Mouse (Mus musculus): Measurements from ENCODE around the gene Ascl4. TPM values are rescaled to one million over a fixed set of nuclear protein-coding genes. Genes with fewer than 3 reads are reported as not detected.

Gene Ascl4
- total RNA-seq, 2 experiments from 2014 or later, result 0.15 TPM; not detected in 1

DNA sequence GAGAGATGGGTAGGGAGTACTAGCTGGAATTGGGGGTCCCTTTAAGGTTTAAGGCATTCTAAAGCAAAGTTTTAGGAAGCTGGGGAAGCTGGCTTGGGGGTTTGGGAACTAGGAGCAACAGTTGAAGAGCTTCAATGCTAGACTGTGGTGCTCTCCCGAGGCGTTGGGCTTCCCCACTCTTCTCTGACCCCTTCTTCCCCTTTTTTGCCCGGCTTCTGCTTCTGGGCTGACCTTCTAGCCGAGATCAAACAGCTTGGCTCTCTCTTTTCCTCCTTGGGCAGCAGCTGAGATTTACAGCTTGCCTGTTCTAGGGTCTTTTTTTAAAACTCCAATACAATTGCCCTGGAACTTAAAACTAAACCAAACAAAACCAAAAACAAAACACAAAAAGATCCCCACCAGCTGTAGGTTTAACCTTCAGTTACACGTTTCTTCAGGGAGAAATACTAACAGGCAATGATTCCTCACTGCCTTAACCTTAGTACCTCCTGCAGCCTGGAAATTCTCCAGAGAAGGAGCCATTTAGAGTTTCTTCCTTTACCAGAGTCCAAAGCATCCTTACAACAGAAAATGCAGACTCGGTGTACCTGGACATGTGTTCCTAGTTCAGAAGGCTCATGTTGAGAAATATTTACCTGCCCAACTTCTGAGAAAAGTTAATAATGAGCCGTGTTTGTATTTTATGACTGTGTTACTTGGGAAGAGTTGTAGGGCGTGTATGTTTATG is 42.6 kb downstream of the Ascl4 start:
- peak; percentile 15 for DNase-seq

- no peak for DNase-seq
Observed at GRCm38 (mm10) chr10:85971826-85972225, 44.3 kb downstream of the Ascl4 start.

- no peak for DNase-seq
Observed at GRCm38 (mm10) chr10:85972915-85973314, 45.4 kb downstream of the Ascl4 start.

DNA sequence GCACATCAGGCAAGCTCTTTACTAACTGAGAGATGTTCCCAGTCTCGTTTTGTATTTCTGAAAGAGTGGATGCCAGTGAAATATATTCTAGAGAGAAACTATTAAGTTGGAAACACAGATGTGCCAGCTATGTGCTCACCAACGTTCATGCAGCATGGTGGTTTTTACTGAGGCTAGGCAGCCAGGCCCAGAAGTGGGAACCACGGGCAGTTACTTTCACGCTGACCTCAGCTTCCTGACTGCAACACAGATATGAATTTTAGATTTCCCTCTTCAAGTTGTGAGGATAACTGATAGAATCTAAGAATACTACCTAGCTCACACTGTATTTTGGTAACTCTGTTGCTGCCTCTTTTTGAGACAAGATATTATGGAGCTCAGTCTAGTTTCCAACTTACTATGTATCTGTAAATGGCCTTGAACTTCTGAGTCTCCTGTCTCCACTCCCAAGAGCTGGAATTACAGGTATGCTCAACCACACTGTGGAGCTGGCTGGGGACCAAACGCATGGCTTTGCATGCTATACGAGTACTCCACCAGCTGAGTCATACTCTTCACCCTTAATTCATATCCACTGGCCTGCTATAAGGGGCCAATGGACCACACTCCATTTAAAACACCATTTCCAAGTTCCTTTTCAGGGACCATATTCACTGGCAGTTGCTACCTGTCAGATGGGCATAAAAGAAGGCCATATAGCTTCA is 62.1 kb downstream of the Ascl4 start:
- no peak for DNase-seq

DNA sequence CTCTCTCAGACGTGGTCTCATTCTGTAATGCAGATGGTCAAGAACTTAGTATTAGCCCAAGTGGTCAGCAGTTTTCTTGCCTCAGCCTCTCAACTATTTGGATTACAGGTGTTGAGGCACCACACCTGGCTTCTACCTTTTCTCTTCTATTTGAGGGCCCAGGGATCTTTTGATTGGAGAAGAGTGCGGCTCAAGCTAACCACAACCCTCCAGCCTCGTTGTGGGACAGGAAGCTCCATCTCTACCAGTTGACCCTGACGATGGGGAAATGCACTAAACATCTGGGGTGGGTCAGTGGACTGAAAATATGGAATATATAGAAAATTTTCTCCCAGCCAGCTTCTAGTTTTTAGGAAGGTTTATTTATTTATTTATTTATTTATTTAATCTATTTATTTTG is 64.9 kb downstream of the Ascl4 start:
- DNase-seq, result no peak

- no peak for DNase-seq
Observed at GRCm38 (mm10) chr10:85993836-85994235, 66.4 kb downstream of the Ascl4 start.

DNA sequence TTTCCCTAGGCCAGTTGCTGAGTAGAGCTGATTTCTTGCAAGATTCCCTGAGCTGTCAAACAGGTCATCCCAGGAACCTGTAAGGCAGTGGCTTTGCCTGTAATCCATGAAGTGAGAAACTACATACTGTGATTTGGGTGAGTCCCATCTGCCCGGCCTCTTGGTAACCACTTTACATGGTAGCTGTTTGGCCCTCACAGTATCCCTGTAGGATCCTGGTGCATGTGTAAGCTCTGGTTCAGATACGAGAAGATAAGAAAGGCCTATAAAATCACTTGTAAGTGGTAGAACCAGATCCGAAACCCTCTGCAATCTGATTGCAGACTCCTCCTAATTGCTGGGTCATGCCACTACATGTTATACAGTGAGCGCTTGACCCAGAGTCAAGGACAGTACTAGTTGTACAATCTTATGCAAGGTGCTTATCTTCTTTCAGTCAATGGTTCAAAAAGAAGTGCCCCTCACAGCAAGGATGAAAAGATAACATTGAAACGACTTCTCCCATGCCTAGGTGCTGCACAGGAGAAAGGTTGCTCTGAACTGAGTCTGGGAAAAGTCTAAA is 67.1 kb downstream of the Ascl4 start:
- DNase-seq, result no peak

Other genes with a start within 250 kb of the Ascl4 start
- gene Pwp1, start 98.2 kb upstream of the Ascl4 start, total RNA-seq (2021), result 10 to 100 TPM; 19.5 to 23.1 TPM
- 10 to 100 TPM; 14.4 to 14.6 TPM for gene Prdm4, start 10.5 kb upstream of the Ascl4 start, total RNA-seq (2021)
- 100 to 1,000 TPM; 114 to 123 TPM for gene Rtcb, start 30.1 kb downstream of the Ascl4 start, total RNA-seq (2021)
- gene Bpifc, start 84.2 kb downstream of the Ascl4 start, total RNA-seq (2021), result under 1 TPM; 0.12 to 0.15 TPM
- gene Fbxo7, start 94.3 kb downstream of the Ascl4 start, total RNA-seq (2021), result 10 to 100 TPM; 23.8 to 31.9 TPM

Measured in adrenal gland, postnatal 10 days (tissue).